Mouse (Mus musculus) heart, embryonic 15.5 days (tissue): ENCODE data around the gene Exosc5. TPM values are rescaled to one million over a fixed set of nuclear protein-coding genes. Genes with fewer than 3 reads are reported as not detected.

Experiments used
- ATAC-seq: fragments of 200-750 bp; cut with Nextera tagmentation; replicated peaks from 2 replicates; pipeline ENCODE4 v1.8.0; 2017; ENCODE audit warnings: low read depth, moderate TSS enrichment; ENCODE audit not compliant: insufficient number of reproducible peaks, insufficient read depth, low FRiP score
- H3K27ac ChIP-seq: fragments of 300-500 bp; sonication (generic); 2 replicates; pipeline ENCODE4 v1.5.1; 2015; ENCODE audit warnings: mild to moderate bottlenecking, inconsistent platforms
- H3K27me3 ChIP-seq: fragments of 300-500 bp; sonication (generic); 2 replicates; pipeline ENCODE4 v1.6.1; 2015; ENCODE audit warnings: inconsistent platforms
- H3K36me3 ChIP-seq: fragments of 300-500 bp; sonication (generic); 2 replicates; pipeline ENCODE4 v1.6.1; 2015; ENCODE audit warnings: mild to moderate bottlenecking, inconsistent platforms
- H3K4me1 ChIP-seq: fragments of 300-500 bp; sonication (generic); replicated peaks from 2 replicates; pipeline ENCODE4 v1.6.1; 2015; ENCODE audit warnings: inconsistent platforms
- H3K4me2 ChIP-seq: fragments of 300-500 bp; sonication (generic); 2 replicates; pipeline ENCODE4 v1.6.1; 2015; ENCODE audit warnings: inconsistent platforms, mild to moderate bottlenecking, moderate library complexity
- H3K4me3 ChIP-seq: fragments of 300-500 bp; sonication (generic); 2 replicates; pipeline ENCODE4 v1.5.1; 2015; ENCODE audit warnings: mild to moderate bottlenecking, inconsistent platforms
- H3K9ac ChIP-seq: fragments of 300-500 bp; sonication (generic); 2 replicates; pipeline ENCODE4 v1.6.1; 2015; ENCODE audit warnings: mild to moderate bottlenecking, inconsistent platforms
- H3K9me3 ChIP-seq: fragments of 300-500 bp; sonication (generic); replicated peaks from 2 replicates; pipeline ENCODE4 v1.6.1; 2016; ENCODE audit warnings: inconsistent platforms
- WGBS: fragments of 180-500 bp; shearing (Covaris S2); methylation state at CpG from one replicate; pipeline ENCODE4 v1.1.7; 2015; ENCODE audit warnings: mixed read lengths; 5-methylcytosine and 5-hydroxymethylcytosine counted together
- polyA plus RNA-seq: library from polyadenylated mRNA; unstranded; fragments of >200 nt; fragmentation: Nextera tagmentation; extraction: Ambion mirVana; gene quantifications from 2 replicates; pipeline ENCODE4 v1.2.1, GENCODE M21; 2015

Gene Exosc5
- polyA plus RNA-seq, 1 experiment from 2014 or later: 30.3 TPM

GRCm38 (mm10) chr7:25620751-25621150 is 38.2 kb upstream of the Exosc5 start:
- Histone ChIP-seq H3K4me1 (peaks cover 19% of the 10 kb centered on the region), H3K9me3 (no peaks in the 10 kb centered on the region), H3K4me2 (no peak overlapping the region), H3K4me3 (no peak overlapping the region), H3K9ac (no peak overlapping the region), H3K36me3 (peaks cover 32% of the 10 kb centered on the region), H3K27ac (no peak overlapping the region), H3K27me3 (no peaks in the 10 kb centered on the region)
- WGBS: 89% methylated on average over 11 of the region's 11 CpGs
- ATAC-seq: no peak

- H3K9me3 ChIP-seq: no peaks in the 10 kb centered on the region
- peaks cover 33% of the 10 kb centered on the region for H3K36me3 ChIP-seq
- peaks cover 47% of the 10 kb centered on the region for H3K4me1 ChIP-seq
- H3K4me2 ChIP-seq: no peak overlapping the region
- ATAC-seq: no peak
- H3K9ac ChIP-seq: no peak overlapping the region
- H3K27ac ChIP-seq: no peak overlapping the region
- H3K27me3 ChIP-seq: no peaks in the 10 kb centered on the region
- no peak overlapping the region for H3K4me3 ChIP-seq
- WGBS: 90% methylated on average over 11 of the region's 11 CpGs
Measured at GRCm38 (mm10) chr7:25623857-25624370, 35.0 kb upstream of the Exosc5 start.

GRCm38 (mm10) chr7:25624851-25625250 is 34.1 kb upstream of the Exosc5 start:
- Histone ChIP-seq H3K4me1 (peaks cover 47% of the 10 kb centered on the region), H3K27ac (peak overlapping the region; percentile 77)
- ATAC-seq: 0 out of 2 replicates have a peak, but pooled peaks have one; percentile 11

GRCm38 (mm10) chr7:25625594-25626250 is 33.2 kb upstream of the Exosc5 start:
- no peak for ATAC-seq
- Histone ChIP-seq H3K4me1 (peaks cover 42% of the 10 kb centered on the region), H3K9ac (no peak overlapping the region), H3K27me3 (no peaks in the 10 kb centered on the region), H3K9me3 (no peaks in the 10 kb centered on the region), H3K36me3 (peaks cover 40% of the 10 kb centered on the region), H3K27ac (peak overlapping the region; percentile 77), H3K4me3 (no peak overlapping the region), H3K4me2 (no peak overlapping the region)
- 72% methylated on average over 10 of the region's 10 CpGs for WGBS

More at GRCm38 (mm10) chr7:25624851-25625250, 34.1 kb upstream of the Exosc5 start:
- Histone ChIP-seq H3K4me3 (no peak overlapping the region), H3K9me3 (no peaks in the 10 kb centered on the region), H3K9ac (no peak overlapping the region), H3K36me3 (peaks cover 40% of the 10 kb centered on the region), H3K27me3 (no peaks in the 10 kb centered on the region), H3K4me2 (no peak overlapping the region)
- WGBS: 39% methylated on average over 5 of the region's 5 CpGs

GRCm38 (mm10) chr7:25626509-25627430 is 32.2 kb upstream of the Exosc5 start, which contains the start of gene B3gnt8:
TSS of gene B3gnt8 (plus strand) at chr7:25626654.
- peaks cover 42% of the 10 kb centered on the region for H3K4me1 ChIP-seq
- H3K4me2 ChIP-seq: peak within 1 kb of the TSS; percentile 79
- H3K9ac ChIP-seq: peak within 1 kb of the TSS; percentile 54
- no peaks in the 10 kb centered on the region for H3K27me3 ChIP-seq
- no peaks in the 10 kb centered on the region for H3K9me3 ChIP-seq
- peak within 1 kb of the TSS; percentile 53 for H3K4me3 ChIP-seq
- peaks cover 31% of the 10 kb centered on the region for H3K36me3 ChIP-seq
- H3K27ac ChIP-seq: peak within 1 kb of the TSS; percentile 77
- 11% methylated on average over 29 of the region's 29 CpGs for whole genome bisulfite sequencing
- ATAC-seq: peak; percentile 44

GRCm38 (mm10) chr7:25627431-25628322 is 31.3 kb upstream of the Exosc5 start:
- H3K9me3 ChIP-seq: no peaks in the 10 kb centered on the region
- peak; percentile 79 for ATAC-seq
- peaks cover 42% of the 10 kb centered on the region for H3K4me1 ChIP-seq
- 16% methylated on average over 35 of the region's 38 CpGs for WGBS
- peak overlapping the region; percentile 54 for H3K9ac ChIP-seq
- peak overlapping the region; percentile 77 for H3K27ac ChIP-seq
- H3K27me3 ChIP-seq: no peaks in the 10 kb centered on the region
- peak overlapping the region; percentile 79 for H3K4me2 ChIP-seq
- H3K36me3 ChIP-seq: peaks cover 21% of the 10 kb centered on the region
- peak overlapping the region; percentile 53 for H3K4me3 ChIP-seq

- no peak for ATAC-seq
- WGBS: 45% methylated on average over 8 of the region's 8 CpGs
- no peaks in the 10 kb centered on the region for H3K9me3 ChIP-seq
- no peaks in the 10 kb centered on the region for H3K27me3 ChIP-seq
- H3K4me3 ChIP-seq: peak overlapping the region; percentile 53
- H3K36me3 ChIP-seq: peaks cover 16% of the 10 kb centered on the region
- peak overlapping the region; percentile 54 for H3K9ac ChIP-seq
- no peak overlapping the region for H3K27ac ChIP-seq
- H3K4me2 ChIP-seq: peak overlapping the region; percentile 79
- H3K4me1 ChIP-seq: peaks cover 42% of the 10 kb centered on the region
Measured at GRCm38 (mm10) chr7:25628323-25628620, 30.7 kb upstream of the Exosc5 start.

- no peak overlapping the region for H3K4me2 ChIP-seq
- no peak overlapping the region for H3K4me3 ChIP-seq
- no peak overlapping the region for H3K27ac ChIP-seq
- 82% methylated on average over 5 of the region's 5 CpGs for WGBS
- H3K4me1 ChIP-seq: peaks cover 21% of the 10 kb centered on the region
- ATAC-seq: no peak
- H3K27me3 ChIP-seq: no peaks in the 10 kb centered on the region
- peaks cover 7% of the 10 kb centered on the region; the same call in 1 of the 2 replicates for H3K36me3 ChIP-seq
- H3K9me3 ChIP-seq: no peaks in the 10 kb centered on the region
- H3K9ac ChIP-seq: no peak overlapping the region
Measured at GRCm38 (mm10) chr7:25632679-25633078, 26.3 kb upstream of the Exosc5 start.

GRCm38 (mm10) chr7:25636373-25636772 is 22.6 kb upstream of the Exosc5 start:
- WGBS: 23% methylated on average over 3 of the region's 3 CpGs
- Histone ChIP-seq H3K4me2 (no peak overlapping the region), H3K9me3 (no peaks in the 10 kb centered on the region), H3K36me3 (peaks cover 3% of the 10 kb centered on the region; the same call in 1 of the 2 replicates), H3K27me3 (no peaks in the 10 kb centered on the region), H3K27ac (no peak overlapping the region), H3K9ac (no peak overlapping the region), H3K4me1 (peaks cover 12% of the 10 kb centered on the region), H3K4me3 (no peak overlapping the region)
- ATAC-seq: no peak

GRCm38 (mm10) chr7:25637099-25637498 is 21.9 kb upstream of the Exosc5 start:
- H3K27me3 ChIP-seq: no peaks in the 10 kb centered on the region
- H3K9me3 ChIP-seq: no peaks in the 10 kb centered on the region
- no peak overlapping the region for H3K27ac ChIP-seq
- no peak for ATAC-seq
- WGBS: 78% methylated on average over 5 of the region's 5 CpGs
- no peak overlapping the region for H3K4me2 ChIP-seq
- H3K4me1 ChIP-seq: peaks cover 12% of the 10 kb centered on the region
- no peak overlapping the region for H3K9ac ChIP-seq
- H3K4me3 ChIP-seq: no peak overlapping the region
- peaks cover 3% of the 10 kb centered on the region; the same call in 1 of the 2 replicates for H3K36me3 ChIP-seq
